Mouse (Mus musculus) liver, embryonic 14.5 days (tissue): Measurements from ENCODE around the gene Por.

Experiments
- CTCF ChIP-seq: IDR thresholded peaks from 2 replicates; pipeline ENCODE4 v1.5.1; 2016; ENCODE audit warnings: antibody characterized with exemption, low read depth, control low read depth
- EP300 ChIP-seq: IDR thresholded peaks from 2 replicates; pipeline ENCODE4 v1.6.1; 2016; ENCODE audit warnings: antibody characterized with exemption, low read depth

DNA sequence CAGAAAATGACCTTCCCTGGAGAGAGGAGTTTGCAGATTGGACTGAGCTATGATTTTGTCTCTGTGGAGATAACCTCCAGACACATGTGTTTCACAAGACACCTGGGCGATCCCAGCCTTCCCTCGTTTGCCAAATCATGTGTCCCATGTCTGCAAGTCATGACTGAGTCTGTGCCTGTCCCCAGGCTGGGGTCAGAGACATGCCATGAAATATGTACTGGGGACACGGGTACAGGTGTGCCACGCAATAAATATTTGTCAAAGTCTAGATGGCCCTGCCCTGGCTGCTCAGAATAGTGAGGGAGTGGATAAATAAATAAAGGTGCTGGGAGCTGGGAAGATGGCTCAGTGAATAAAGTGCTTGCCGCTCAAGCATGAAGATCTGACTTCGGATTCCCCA is 23.8 kb upstream of the Por start:
- no peak for TF ChIP-seq CTCF
- TF ChIP-seq EP300: no peak
